Mouse (Mus musculus): ENCODE results near the gene Spag6. TPM values are rescaled to one million over a fixed set of nuclear protein-coding genes. Genes with fewer than 3 reads are reported as not detected.
A peak's percentile ranks its signal among the peaks of the same experiment; 100 is the strongest.

Gene Spag6
- polyA plus RNA-seq, 1 experiment from 2014 or later, result 0.50 TPM

DNA sequence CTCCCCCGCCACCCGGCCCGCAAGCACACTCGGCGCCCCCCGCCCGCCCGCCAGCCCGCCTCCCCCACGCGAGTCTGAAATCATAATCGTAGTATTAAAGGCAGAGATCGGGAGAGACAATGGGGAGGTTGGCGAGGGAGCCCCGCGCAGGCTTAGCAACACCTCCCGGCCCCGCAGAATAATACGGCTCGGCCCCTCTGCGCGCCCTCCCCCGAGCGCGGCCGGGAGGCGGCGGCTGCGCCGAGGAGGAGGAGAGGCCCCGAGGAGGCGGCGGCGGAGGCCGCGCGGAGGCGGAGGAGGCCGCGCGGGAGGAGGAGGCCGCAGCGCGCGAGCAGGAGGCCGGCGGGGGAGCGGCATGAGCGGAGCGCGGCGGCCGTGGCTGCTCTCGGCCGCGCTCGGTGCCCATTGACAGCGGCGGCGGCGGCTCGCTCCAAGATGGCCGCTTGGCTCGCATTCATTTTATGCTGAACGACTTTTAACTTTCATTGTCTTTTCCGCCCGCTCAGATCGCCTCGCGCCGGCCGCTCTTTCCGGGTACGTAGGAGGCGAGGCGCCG is 16.8 kb upstream of the Spag6 start, which contains the start of gene Bmi1:
TSS of gene Bmi1 (plus strand) at position 83 of the 556 bp plus-strand sequence.
- Histone ChIP-seq H3K4me3 (replicated peaks) (peak within 1 kb of the TSS; percentile 85), H3K27ac (peak within 1 kb of the TSS; percentile 98), H3K4me2 (peak within 1 kb of the TSS; percentile 88), H3K9me3 (no peaks in the 10 kb centered on the region), H3K36me3 (replicated peaks) (no peaks in the 10 kb centered on the region), H3K9ac (peak within 1 kb of the TSS; percentile 96), H3K27me3 (peaks cover 36% of the 10 kb centered on the region), H3K4me1 (peaks cover 44% of the 10 kb centered on the region)
- under 1% methylated on average over 40 of the region's 77 CpGs for WGBS
- ATAC-seq (ENCODE audit: low FRiP score), result peak; percentile 77

- H3K27ac ChIP-seq, result no peak overlapping the region
- H3K4me2 ChIP-seq, result peak overlapping the region; percentile 88
- peaks cover 42% of the 10 kb centered on the region for H3K4me1 ChIP-seq
- peaks cover 42% of the 10 kb centered on the region for H3K27me3 ChIP-seq
- peak overlapping the region; percentile 96 for H3K9ac ChIP-seq
- H3K36me3 ChIP-seq (replicated peaks), result no peaks in the 10 kb centered on the region
- WGBS, result under 1% methylated on average over 38 of the region's 55 CpGs
- ATAC-seq (ENCODE audit: low FRiP score), result peak; percentile 4; the same call in 1 of the 2 replicates
- H3K9me3 ChIP-seq, result no peaks in the 10 kb centered on the region
- peak overlapping the region; percentile 85 for H3K4me3 ChIP-seq (replicated peaks)
Measured at GRCm38 (mm10) chr2:18677631-18678471, 16.0 kb upstream of the Spag6 start.

- no peak for ATAC-seq (ENCODE audit: low FRiP score)
- no peak overlapping the region for H3K27ac ChIP-seq
- H3K4me2 ChIP-seq, result no peak overlapping the region
- H3K9ac ChIP-seq, result no peak overlapping the region
- H3K36me3 ChIP-seq (replicated peaks), result peaks cover 7% of the 10 kb centered on the region
- H3K4me1 ChIP-seq, result peaks cover 34% of the 10 kb centered on the region
- H3K9me3 ChIP-seq, result no peaks in the 10 kb centered on the region
- H3K27me3 ChIP-seq, result peaks cover 42% of the 10 kb centered on the region
- WGBS, result 20% methylated on average over 2 of the region's 2 CpGs
- no peak overlapping the region for H3K4me3 ChIP-seq (replicated peaks)
Measured at GRCm38 (mm10) chr2:18679701-18680100, 14.1 kb upstream of the Spag6 start.

GRCm38 (mm10) chr2:18680501-18680900 is 13.3 kb upstream of the Spag6 start:
- Histone ChIP-seq H3K4me3 (replicated peaks) (peak overlapping the region; percentile 40), H3K4me1 (peaks cover 34% of the 10 kb centered on the region), H3K27me3 (peaks cover 42% of the 10 kb centered on the region), H3K27ac (no peak overlapping the region), H3K36me3 (replicated peaks) (peaks cover 7% of the 10 kb centered on the region), H3K9me3 (no peaks in the 10 kb centered on the region), H3K4me2 (peak overlapping the region; percentile 71), H3K9ac (peak overlapping the region; percentile 44)
- ATAC-seq (ENCODE audit: low FRiP score), result no peak
- under 1% methylated on average over 4 of the region's 4 CpGs for WGBS

DNA sequence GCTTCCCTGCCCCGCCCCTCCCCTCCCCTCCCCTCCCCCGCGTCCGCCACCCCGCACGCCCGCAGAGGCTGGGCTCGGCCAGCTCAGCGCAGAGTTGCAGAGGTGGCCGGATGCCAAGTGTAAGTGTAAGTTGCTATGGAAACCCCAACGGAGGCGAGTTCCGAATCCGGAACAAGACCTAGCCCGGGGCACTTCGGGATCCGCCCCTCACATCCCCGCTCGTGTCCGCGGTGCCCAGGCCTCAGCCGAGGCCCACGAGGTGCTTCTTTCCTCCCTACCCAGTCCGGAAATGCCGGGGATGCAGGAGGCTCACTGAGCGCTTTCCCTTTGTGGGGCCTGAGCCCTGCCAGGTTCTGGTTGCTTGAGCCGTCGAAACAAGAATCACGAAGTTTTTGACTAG is 12.9 kb upstream of the Spag6 start:
- H3K27ac ChIP-seq, result no peak overlapping the region
- H3K9me3 ChIP-seq, result no peaks in the 10 kb centered on the region
- H3K4me2 ChIP-seq, result peak overlapping the region; percentile 71
- WGBS, result 2% methylated on average over 29 of the region's 29 CpGs
- H3K36me3 ChIP-seq (replicated peaks), result peaks cover 7% of the 10 kb centered on the region
- H3K4me1 ChIP-seq, result peaks cover 29% of the 10 kb centered on the region
- peaks cover 38% of the 10 kb centered on the region for H3K27me3 ChIP-seq
- H3K9ac ChIP-seq, result peak overlapping the region; percentile 44
- peak overlapping the region; percentile 40 for H3K4me3 ChIP-seq (replicated peaks)
- peak; percentile 2; the same call in 1 of the 2 replicates for ATAC-seq (ENCODE audit: low FRiP score)

- Histone ChIP-seq H3K9ac (no peak overlapping the region), H3K4me3 (replicated peaks) (no peak overlapping the region), H3K4me2 (no peak overlapping the region), H3K9me3 (no peaks in the 10 kb centered on the region), H3K4me1 (peaks cover 23% of the 10 kb centered on the region), H3K36me3 (replicated peaks) (peaks cover 7% of the 10 kb centered on the region), H3K27me3 (peaks cover 61% of the 10 kb centered on the region), H3K27ac (no peak overlapping the region)
- ATAC-seq (ENCODE audit: low FRiP score), result no peak
- WGBS, result 48% methylated on average over 5 of the region's 5 CpGs
Measured at GRCm38 (mm10) chr2:18684062-18684461, 9.8 kb upstream of the Spag6 start.

DNA sequence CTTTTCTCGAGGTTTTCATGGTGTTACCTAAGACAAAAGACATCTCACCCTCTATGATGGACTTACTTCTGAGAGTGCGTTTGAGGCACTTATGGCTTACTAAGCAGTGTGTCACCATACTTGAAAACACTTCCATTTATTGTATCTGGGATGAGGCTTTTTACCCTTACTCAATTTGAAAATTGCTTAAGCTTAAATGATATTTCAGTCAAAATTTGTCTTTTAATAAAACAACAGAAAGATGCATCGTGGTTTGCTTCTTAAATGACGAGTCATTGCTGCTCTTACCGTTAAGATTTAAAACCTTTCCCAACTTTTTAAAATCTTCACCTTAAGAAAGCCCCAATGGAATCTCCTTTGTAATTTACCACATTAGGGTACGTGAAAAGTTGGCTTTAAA is 7.4 kb upstream of the Spag6 start:
- peaks cover 7% of the 10 kb centered on the region for H3K36me3 ChIP-seq (replicated peaks)
- WGBS, result 17% methylated on average over 6 of the region's 6 CpGs
- no peak overlapping the region for H3K4me3 ChIP-seq (replicated peaks)
- H3K9me3 ChIP-seq, result no peaks in the 10 kb centered on the region
- H3K27me3 ChIP-seq, result peaks cover 62% of the 10 kb centered on the region
- no peak overlapping the region for H3K27ac ChIP-seq
- H3K9ac ChIP-seq, result no peak overlapping the region
- no peak for ATAC-seq (ENCODE audit: low FRiP score)
- peaks cover 24% of the 10 kb centered on the region for H3K4me1 ChIP-seq
- no peak overlapping the region for H3K4me2 ChIP-seq

DNA sequence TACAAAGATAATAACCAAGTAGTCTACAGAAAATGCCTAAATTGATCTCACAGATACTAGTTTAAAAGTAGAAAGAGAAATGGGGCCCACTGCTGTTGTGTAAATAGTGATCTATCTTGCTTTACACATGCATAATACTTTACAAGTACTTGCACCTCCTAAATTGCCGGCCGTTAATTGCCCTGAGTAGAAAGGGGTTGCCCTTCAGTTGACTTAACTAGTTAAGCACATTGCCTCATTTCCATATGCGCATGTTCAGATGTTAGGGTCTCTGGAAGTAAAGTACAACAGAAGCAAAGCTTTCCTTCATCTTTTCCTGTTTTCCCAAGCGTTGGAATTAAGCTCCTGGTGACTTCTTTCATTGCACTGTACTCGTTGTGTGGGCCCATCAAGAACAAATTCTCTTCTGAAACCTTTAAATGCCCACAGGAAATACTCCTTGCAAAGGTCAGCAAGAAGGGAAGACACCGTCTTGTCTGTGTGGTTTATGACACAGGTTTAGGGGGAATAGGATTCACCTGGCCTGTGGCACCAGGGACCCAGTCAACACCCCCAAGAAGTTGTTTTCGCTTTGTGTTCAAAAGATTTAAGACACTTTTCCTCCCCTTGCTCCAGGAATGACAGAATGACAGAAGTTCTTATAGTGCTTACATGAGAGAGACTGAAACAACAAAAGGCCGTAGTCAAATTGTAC is 6.9 kb upstream of the Spag6 start:
- no peak for ATAC-seq (ENCODE audit: low FRiP score)
- no peaks in the 10 kb centered on the region for H3K9me3 ChIP-seq

GRCm38 (mm10) chr2:18687671-18688170 is 6.1 kb upstream of the Spag6 start:
- no peak overlapping the region for H3K4me3 ChIP-seq (replicated peaks)
- no peak overlapping the region for H3K4me2 ChIP-seq
- no peaks in the 10 kb centered on the region for H3K9me3 ChIP-seq
- H3K9ac ChIP-seq, result no peak overlapping the region
- H3K36me3 ChIP-seq (replicated peaks), result peaks cover 7% of the 10 kb centered on the region
- peaks cover 61% of the 10 kb centered on the region for H3K27me3 ChIP-seq
- ATAC-seq (ENCODE audit: low FRiP score), result no peak
- 5% methylated on average over 9 of the region's 9 CpGs for WGBS
- peaks cover 23% of the 10 kb centered on the region for H3K4me1 ChIP-seq
- H3K27ac ChIP-seq, result no peak overlapping the region

More for the DNA sequence above, 6.9 kb upstream of the Spag6 start:
- Histone ChIP-seq H3K4me2 (no peak overlapping the region), H3K9ac (no peak overlapping the region), H3K36me3 (replicated peaks) (peaks cover 7% of the 10 kb centered on the region), H3K4me3 (replicated peaks) (no peak overlapping the region), H3K4me1 (peaks cover 23% of the 10 kb centered on the region), H3K27ac (no peak overlapping the region), H3K27me3 (peaks cover 60% of the 10 kb centered on the region)
- 9% methylated on average over 8 of the region's 8 CpGs for WGBS

GRCm38 (mm10) chr2:18688286-18688685 is 5.5 kb upstream of the Spag6 start:
- Histone ChIP-seq H3K27ac (no peak overlapping the region), H3K9me3 (no peaks in the 10 kb centered on the region), H3K9ac (no peak overlapping the region), H3K27me3 (peaks cover 64% of the 10 kb centered on the region), H3K4me3 (replicated peaks) (peak overlapping the region; percentile 53), H3K4me2 (peak overlapping the region; percentile 92), H3K4me1 (peaks cover 23% of the 10 kb centered on the region), H3K36me3 (replicated peaks) (peaks cover 7% of the 10 kb centered on the region)
- no peak for ATAC-seq (ENCODE audit: low FRiP score)
- 4% methylated on average over 6 of the region's 6 CpGs for WGBS

GRCm38 (mm10) chr2:18688708-18689063 is 5.1 kb upstream of the Spag6 start:
- ATAC-seq (ENCODE audit: low FRiP score), result peak; percentile 44; the same call in 1 of the 2 replicates
- Histone ChIP-seq H3K9me3 (no peaks in the 10 kb centered on the region), H3K27me3 (peaks cover 64% of the 10 kb centered on the region), H3K27ac (no peak overlapping the region), H3K4me2 (peak overlapping the region; percentile 92), H3K9ac (no peak overlapping the region), H3K4me1 (peaks cover 25% of the 10 kb centered on the region), H3K36me3 (replicated peaks) (peaks cover 7% of the 10 kb centered on the region), H3K4me3 (replicated peaks) (peak overlapping the region; percentile 53)
- WGBS, result under 1% methylated on average over 45 of the region's 45 CpGs

All from forebrain, embryonic 12.5 days (tissue).